Mouse (Mus musculus): ENCODE measurements around the gene Slc35f2. TPM values are rescaled to one million over a fixed set of nuclear protein-coding genes. Genes with fewer than 3 reads are reported as not detected.

The Slc35f2 gene
- total RNA-seq (2014; rRNA removed), result 0.13 and 0.18 TPM in 2 replicates
- polyA plus RNA-seq (2012; rRNA removed), result 0.10 and 0.14 TPM in 2 replicates

DNA sequence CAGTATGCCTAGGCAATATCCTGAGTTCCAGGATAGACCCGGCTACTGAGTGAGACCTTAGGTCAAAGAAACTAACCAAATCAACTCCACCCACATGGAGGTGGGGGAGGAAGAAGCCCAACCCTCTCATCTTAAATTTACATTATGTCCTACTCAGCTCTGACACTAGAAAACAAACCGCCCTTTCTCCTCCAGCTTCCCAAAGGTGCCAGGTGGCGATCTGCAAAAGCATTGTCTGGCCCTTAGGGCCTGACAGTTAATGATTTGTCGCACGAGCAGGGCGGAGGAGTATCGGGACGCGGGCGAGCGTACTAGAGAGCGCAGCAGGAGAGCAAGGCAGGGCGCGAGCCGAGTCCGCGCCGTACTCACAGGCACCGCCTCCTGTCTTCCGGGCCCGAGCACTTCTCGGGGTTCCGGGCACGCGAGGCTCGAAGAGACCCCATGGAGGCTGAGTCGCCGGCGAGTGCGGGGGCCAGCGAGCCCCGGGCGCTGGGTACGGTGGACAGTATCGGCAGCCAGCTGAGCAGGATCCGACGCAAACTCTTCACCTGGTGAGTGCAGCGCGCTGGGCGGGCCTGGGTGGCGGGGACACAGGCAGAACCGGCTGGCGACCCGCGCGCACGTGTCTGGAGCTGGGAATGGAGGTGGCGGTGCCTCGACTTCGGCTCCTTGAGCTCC lies at the start of gene Slc35f2:
TSS of gene Slc35f2 (plus strand) at position 195 of the 678 bp plus-strand sequence.
- Histone ChIP-seq H3K4me3 (ENCODE audit: insufficient read depth, low read depth, low read length) (peak within 1 kb of the TSS; percentile 43), H3K79me2 (ENCODE audit: control insufficient read depth, insufficient read depth, low read length) (no peaks in the 10 kb centered on the region), H3K4me1 (ENCODE audit: control insufficient read depth, insufficient read depth, low read length) (peaks cover 5% of the 10 kb centered on the region; the same call in 1 of the 2 replicates), H3K27me3 (ENCODE audit: control insufficient read depth, insufficient read depth, low read length) (peaks cover 5% of the 10 kb centered on the region), H3K36me3 (ENCODE audit: control insufficient read depth, insufficient read depth, low read length) (no peaks in the 10 kb centered on the region), H3K27ac (replicated peaks; ENCODE audit: insufficient read depth, low read depth, low read length) (no peak within 1 kb of the TSS), H3K9ac (ENCODE audit: low read depth, low read length) (peak within 1 kb of the TSS; percentile 43)
- DNase-seq (ENCODE audit: extremely low read depth, low read depth, low spot score), result peak; percentile 37
- WGBS, result under 1% methylated on average over 50 of the region's 50 CpGs
- no peak for TF ChIP-seq CTCF (IDR thresholded peaks at IDR 0.05; ENCODE audit: low read depth, low read length)
- TF ChIP-seq POLR2A (IDR thresholded peaks at IDR 0.05; ENCODE audit: extremely low read depth, insufficient read depth, low read length), result no peak

DNA sequence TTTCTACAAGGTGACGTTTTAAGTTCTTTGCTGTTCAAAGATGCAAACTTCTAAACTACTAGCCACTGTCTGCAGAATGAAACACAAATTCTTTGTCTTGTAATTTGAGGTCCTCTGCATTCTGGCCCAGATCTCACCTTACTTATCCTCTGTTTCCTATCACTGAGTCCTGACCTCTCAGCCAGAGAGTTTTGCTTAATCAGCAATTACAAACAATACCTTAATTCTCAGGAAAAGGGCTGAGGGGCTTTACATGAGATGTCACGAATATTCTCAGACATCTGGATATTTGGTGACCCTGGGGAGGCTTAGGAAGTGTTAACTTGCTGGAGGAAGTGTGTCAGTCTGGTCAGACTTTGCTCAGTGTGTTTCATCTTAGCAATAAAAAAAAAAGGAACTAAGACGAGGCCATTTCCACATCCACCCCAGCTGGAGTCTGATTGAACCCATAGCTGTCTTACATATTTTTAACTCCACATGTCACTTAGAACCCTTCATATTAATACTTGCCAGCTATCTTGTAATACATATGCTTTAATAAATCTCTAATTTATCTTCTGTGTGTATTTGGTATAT lies 30.4 kb upstream of the Slc35f2 start:
- H3K27ac ChIP-seq (replicated peaks; ENCODE audit: insufficient read depth, low read depth, low read length), result no peak overlapping the region
- H3K36me3 ChIP-seq (ENCODE audit: control insufficient read depth, insufficient read depth, low read length), result no peaks in the 10 kb centered on the region
- H3K4me1 ChIP-seq (ENCODE audit: control insufficient read depth, insufficient read depth, low read length), result no peaks in the 10 kb centered on the region
- no peak for TF ChIP-seq POLR2A (IDR thresholded peaks at IDR 0.05; ENCODE audit: extremely low read depth, insufficient read depth, low read length)
- TF ChIP-seq CTCF (IDR thresholded peaks at IDR 0.05; ENCODE audit: low read depth, low read length), result no peak
- 39% methylated on average over 3 of the region's 3 CpGs for WGBS
- H3K27me3 ChIP-seq (ENCODE audit: control insufficient read depth, insufficient read depth, low read length), result no peaks in the 10 kb centered on the region
- DNase-seq (ENCODE audit: extremely low read depth, low read depth, low spot score), result peak; percentile 6
- no peak overlapping the region for H3K9ac ChIP-seq (ENCODE audit: low read depth, low read length)
- H3K79me2 ChIP-seq (ENCODE audit: control insufficient read depth, insufficient read depth, low read length), result no peaks in the 10 kb centered on the region
- no peak overlapping the region for H3K4me3 ChIP-seq (ENCODE audit: insufficient read depth, low read depth, low read length)

DNA sequence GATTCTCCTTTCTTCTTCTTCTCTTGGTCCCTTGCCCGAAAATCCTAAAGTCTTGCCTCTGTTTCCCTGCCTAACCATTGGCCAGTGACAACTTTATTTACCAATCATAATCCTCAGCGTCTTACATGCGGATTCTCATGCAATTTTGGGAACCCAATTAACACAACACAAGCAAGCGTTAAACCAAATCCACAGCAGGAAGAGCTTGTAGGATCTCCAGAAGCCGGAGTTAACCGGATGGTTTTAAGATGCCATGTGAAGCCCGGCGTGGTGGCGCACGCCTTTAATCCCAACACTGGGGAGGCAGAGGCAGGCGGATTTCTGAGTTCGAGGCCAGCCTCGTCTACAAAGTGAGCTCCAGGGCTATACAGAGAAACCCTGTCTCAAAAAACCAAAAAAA lies 20.9 kb upstream of the Slc35f2 start:
- no peak overlapping the region for H3K9ac ChIP-seq (ENCODE audit: low read depth, low read length)
- H3K4me3 ChIP-seq (ENCODE audit: insufficient read depth, low read depth, low read length), result no peak overlapping the region
- no peaks in the 10 kb centered on the region for H3K36me3 ChIP-seq (ENCODE audit: control insufficient read depth, insufficient read depth, low read length)
- H3K27ac ChIP-seq (replicated peaks; ENCODE audit: insufficient read depth, low read depth, low read length), result no peak overlapping the region
- no peaks in the 10 kb centered on the region for H3K27me3 ChIP-seq (ENCODE audit: control insufficient read depth, insufficient read depth, low read length)
- no peaks in the 10 kb centered on the region for H3K4me1 ChIP-seq (ENCODE audit: control insufficient read depth, insufficient read depth, low read length)
- WGBS, result 80% methylated on average over 13 of the region's 13 CpGs
- no peaks in the 10 kb centered on the region for H3K79me2 ChIP-seq (ENCODE audit: control insufficient read depth, insufficient read depth, low read length)
- DNase-seq (ENCODE audit: extremely low read depth, low read depth, low spot score), result no peak
- TF ChIP-seq CTCF (IDR thresholded peaks at IDR 0.05; ENCODE audit: low read depth, low read length) (no peak), POLR2A (IDR thresholded peaks at IDR 0.05; ENCODE audit: extremely low read depth, insufficient read depth, low read length) (no peak)

DNA sequence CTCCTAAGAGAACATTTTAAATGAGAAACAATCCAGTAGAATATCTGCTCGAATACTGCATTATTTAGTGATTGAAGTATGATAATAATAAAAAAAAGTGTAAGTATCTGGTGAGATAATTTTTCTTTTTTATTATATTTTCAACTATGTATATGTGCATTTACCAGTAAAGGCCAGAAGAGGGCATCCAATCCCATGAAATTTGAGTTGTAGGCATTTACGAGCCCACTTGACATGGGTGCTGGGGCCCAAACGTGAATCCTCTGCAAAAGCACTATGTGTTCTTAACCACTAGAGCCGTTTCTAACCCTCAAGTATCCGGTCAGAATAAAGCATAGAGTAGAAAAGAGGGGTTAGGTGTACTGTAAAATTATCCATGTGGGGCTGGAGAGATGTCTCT lies 20.4 kb upstream of the Slc35f2 start:
- no peaks in the 10 kb centered on the region for H3K4me1 ChIP-seq (ENCODE audit: control insufficient read depth, insufficient read depth, low read length)
- no peaks in the 10 kb centered on the region for H3K27me3 ChIP-seq (ENCODE audit: control insufficient read depth, insufficient read depth, low read length)
- WGBS, result 42% methylated on average over 5 of the region's 5 CpGs
- H3K4me3 ChIP-seq (ENCODE audit: insufficient read depth, low read depth, low read length), result no peak overlapping the region
- no peak overlapping the region for H3K27ac ChIP-seq (replicated peaks; ENCODE audit: insufficient read depth, low read depth, low read length)
- no peak for TF ChIP-seq POLR2A (IDR thresholded peaks at IDR 0.05; ENCODE audit: extremely low read depth, insufficient read depth, low read length)
- no peak for TF ChIP-seq CTCF (IDR thresholded peaks at IDR 0.05; ENCODE audit: low read depth, low read length)
- peak; percentile 9 for DNase-seq (ENCODE audit: extremely low read depth, low read depth, low spot score)
- no peaks in the 10 kb centered on the region for H3K79me2 ChIP-seq (ENCODE audit: control insufficient read depth, insufficient read depth, low read length)
- H3K36me3 ChIP-seq (ENCODE audit: control insufficient read depth, insufficient read depth, low read length), result no peaks in the 10 kb centered on the region
- H3K9ac ChIP-seq (ENCODE audit: low read depth, low read length), result no peak overlapping the region

DNA sequence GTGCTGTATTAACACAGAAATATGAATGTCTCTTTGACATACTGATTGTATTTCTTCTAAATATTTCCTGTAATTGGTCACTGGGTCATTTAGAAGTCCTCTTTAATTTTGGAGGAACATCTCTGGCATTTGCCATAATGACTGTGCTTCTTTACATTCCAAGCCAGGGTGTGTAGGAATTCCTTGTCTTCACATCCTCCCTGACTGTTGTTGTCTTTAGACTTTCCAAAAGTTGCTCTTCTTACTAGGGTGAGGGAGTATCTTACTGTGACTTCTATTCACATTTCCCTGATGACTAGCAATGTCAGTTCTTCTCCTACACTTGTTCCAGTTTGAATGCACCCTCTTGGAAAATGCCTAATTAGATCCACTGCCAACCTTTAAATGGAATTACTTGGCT lies 16.5 kb upstream of the Slc35f2 start:
- no peak for TF ChIP-seq CTCF (IDR thresholded peaks at IDR 0.05; ENCODE audit: low read depth, low read length)
- TF ChIP-seq POLR2A (IDR thresholded peaks at IDR 0.05; ENCODE audit: extremely low read depth, insufficient read depth, low read length), result no peak
- Histone ChIP-seq H3K27me3 (ENCODE audit: control insufficient read depth, insufficient read depth, low read length) (0 out of 2 replicates have a peak, but pooled peaks cover 2% of the 10 kb centered on the region), H3K9ac (ENCODE audit: low read depth, low read length) (no peak overlapping the region), H3K4me1 (ENCODE audit: control insufficient read depth, insufficient read depth, low read length) (no peaks in the 10 kb centered on the region), H3K4me3 (ENCODE audit: insufficient read depth, low read depth, low read length) (no peak overlapping the region), H3K79me2 (ENCODE audit: control insufficient read depth, insufficient read depth, low read length) (no peaks in the 10 kb centered on the region), H3K36me3 (ENCODE audit: control insufficient read depth, insufficient read depth, low read length) (no peaks in the 10 kb centered on the region), H3K27ac (replicated peaks; ENCODE audit: insufficient read depth, low read depth, low read length) (no peak overlapping the region)
- DNase-seq (ENCODE audit: extremely low read depth, low read depth, low spot score), result no peak

DNA sequence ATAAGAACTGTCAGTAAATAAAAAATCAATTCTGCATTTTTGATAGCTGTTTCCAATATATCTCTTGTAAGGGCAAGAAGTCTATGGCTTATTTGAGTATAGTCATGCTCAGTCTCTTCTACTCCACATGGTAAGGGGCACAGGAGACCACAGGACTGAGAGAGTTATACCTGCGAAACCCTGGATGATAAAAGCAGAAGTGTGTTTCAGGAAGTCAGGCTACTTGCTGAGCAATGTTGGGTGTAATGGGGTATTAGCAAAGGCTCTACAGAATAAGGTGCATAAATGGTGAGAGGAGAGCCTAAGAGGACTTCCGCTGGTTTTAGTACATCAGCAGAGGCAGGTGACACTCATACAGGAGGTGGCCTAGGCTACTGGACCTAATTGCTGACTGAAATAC lies 13.2 kb upstream of the Slc35f2 start:
- H3K27ac ChIP-seq (replicated peaks; ENCODE audit: insufficient read depth, low read depth, low read length), result no peak overlapping the region
- no peak overlapping the region for H3K9ac ChIP-seq (ENCODE audit: low read depth, low read length)
- H3K27me3 ChIP-seq (ENCODE audit: control insufficient read depth, insufficient read depth, low read length), result 0 out of 2 replicates have a peak, but pooled peaks cover 2% of the 10 kb centered on the region
- TF ChIP-seq POLR2A (IDR thresholded peaks at IDR 0.05; ENCODE audit: extremely low read depth, insufficient read depth, low read length) (no peak), CTCF (IDR thresholded peaks at IDR 0.05; ENCODE audit: low read depth, low read length) (no peak)
- DNase-seq (ENCODE audit: extremely low read depth, low read depth, low spot score), result no peak
- H3K4me3 ChIP-seq (ENCODE audit: insufficient read depth, low read depth, low read length), result no peak overlapping the region
- no peaks in the 10 kb centered on the region for H3K79me2 ChIP-seq (ENCODE audit: control insufficient read depth, insufficient read depth, low read length)
- WGBS, result 91% methylated on average over 2 of the region's 2 CpGs
- no peaks in the 10 kb centered on the region for H3K4me1 ChIP-seq (ENCODE audit: control insufficient read depth, insufficient read depth, low read length)
- H3K36me3 ChIP-seq (ENCODE audit: control insufficient read depth, insufficient read depth, low read length), result no peaks in the 10 kb centered on the region

Measured in liver, adult 2 months (tissue).